Mouse (Mus musculus) ES-E14 (cell line): Measurements from ENCODE around the gene Wdr83os.

Experiments used
- CHD2 ChIP-seq: IDR thresholded peaks from 2 replicates; pipeline ENCODE4 v1.6.1; 2014; ENCODE audit warnings: mild to moderate bottlenecking, low read depth, low read length, inconsistent platforms
- ZC3H11A ChIP-seq: IDR thresholded peaks from 2 replicates; pipeline ENCODE4 v1.6.1; 2012; ENCODE audit warnings: low read depth, mild to moderate bottlenecking, inconsistent platforms, low read length, borderline replicate concordance

GRCm38 (mm10) chr8:85096850-85097249 lies 16.3 kb downstream of the Wdr83os start:
- TF ChIP-seq ZC3H11A (no peak), CHD2 (no peak)
